Mouse (Mus musculus) lung, postnatal 14 days (tissue): ENCODE data around the gene Olfr695.
"Not testable (repeated sequence)": the region's sequence is repeated elsewhere in the genome, so short reads cannot be mapped to it uniquely, and the experiment has no call there.

Experiments used
- DNase-seq: peaks from one replicate; pipeline ENCODE4 v3.0.0; 2021

Olfr695 gene

DNA sequence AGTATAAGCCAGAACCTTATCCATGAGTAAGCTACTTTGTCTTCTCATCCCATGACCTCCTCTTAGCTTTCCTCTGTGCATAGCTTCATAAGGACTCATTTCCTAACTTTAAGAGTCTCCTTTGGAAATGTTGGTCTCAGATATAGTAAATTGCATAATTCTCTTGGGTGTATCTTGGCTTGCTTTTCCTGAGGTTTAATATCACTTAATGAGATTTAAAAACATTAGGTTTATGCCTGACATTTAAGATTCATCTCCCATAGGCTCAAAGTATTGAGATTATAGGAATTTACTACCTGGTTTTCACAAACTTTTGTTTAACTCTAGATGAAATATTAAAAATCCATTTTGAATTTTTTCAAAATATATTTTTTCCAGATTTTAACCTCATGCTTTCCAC lies at the start of gene Olfr695:
TSS of gene Olfr695 (minus strand) at position 101 of the 400 bp plus-strand sequence.
- DNase-seq, result no peak

DNA sequence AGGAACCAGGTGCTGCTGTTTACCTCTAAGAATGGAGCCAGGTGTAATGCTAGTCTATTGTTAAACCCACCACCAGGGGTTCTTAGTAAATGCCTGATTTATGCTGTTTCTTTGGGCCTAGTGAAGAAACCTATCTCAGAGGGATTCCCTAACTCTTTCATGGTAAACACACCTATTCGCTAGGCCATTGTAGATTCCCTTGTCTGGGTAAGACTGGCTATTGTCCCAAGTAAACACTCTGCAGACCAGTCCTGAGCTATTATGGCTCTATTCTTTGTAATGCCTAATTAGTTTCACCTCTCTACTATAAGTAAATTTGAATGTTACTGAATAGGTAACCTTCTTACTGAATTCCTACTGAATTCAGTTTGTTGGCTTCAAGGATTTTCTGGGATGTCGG lies 44.8 kb upstream of the Olfr695 start:
- DNase-seq, result not testable (repeated sequence)

DNA sequence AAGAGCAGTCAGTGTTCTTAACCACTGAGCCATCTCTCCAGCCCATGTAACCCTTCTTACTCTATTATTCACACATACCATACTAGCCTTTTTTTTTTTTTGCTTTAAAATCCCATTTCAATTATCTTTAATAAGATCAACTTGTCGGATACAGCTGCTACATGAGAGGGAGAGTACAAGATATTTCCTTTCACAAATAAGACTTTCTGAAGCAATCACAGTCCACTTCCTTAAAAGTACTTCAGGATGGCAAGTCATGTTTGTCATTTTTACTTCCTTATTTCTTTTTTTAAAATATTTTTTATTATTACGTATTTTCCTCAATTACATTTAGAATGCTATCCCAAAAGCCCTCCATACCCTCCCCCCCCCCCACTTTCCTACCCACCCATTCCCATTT lies 42.6 kb upstream of the Olfr695 start:
- DNase-seq, result no peak

DNA sequence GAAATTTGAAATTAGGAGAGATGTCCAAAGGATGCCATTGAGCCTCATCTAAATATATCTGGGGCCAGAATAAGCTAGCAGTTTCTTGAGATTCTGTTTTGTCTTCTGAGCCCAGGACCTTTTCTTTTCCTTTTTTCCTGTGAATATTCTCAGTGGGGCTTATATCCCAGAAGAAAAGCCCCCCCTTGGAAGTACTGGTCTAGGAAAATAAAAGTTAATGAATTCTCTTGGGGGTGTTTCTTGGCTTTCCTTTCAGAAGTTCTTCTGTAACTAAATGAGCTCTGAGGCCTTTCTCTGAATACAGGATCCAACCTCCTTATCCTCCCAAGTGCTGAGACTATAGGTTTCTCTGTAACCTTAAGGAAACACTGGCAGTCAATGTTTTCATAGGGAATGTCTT lies 39.1 kb upstream of the Olfr695 start, which contains the start of gene Olfr698:
TSS of gene Olfr698 (minus strand) at position 101 of the 400 bp plus-strand sequence.
- DNase-seq, result no peak

DNA sequence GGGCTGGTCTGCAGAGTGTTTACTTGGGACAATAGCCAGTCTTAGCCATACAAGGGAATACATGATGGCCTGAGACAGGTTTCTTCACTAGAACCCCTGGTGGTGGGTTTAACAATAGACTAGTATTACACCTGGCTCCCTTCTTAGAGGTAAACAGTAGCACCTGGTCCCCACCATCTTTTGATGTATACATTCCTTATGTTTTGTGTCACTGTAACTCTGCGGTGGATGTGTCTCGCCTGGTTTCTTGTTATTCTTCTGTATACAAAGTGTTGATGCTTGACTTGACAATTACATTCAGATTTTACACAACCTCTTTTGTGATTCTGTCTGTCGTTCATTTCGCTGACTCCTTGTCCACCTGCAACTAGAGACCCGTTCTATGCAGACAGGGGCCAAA lies 29.6 kb upstream of the Olfr695 start:
- DNase-seq, result no peak

DNA sequence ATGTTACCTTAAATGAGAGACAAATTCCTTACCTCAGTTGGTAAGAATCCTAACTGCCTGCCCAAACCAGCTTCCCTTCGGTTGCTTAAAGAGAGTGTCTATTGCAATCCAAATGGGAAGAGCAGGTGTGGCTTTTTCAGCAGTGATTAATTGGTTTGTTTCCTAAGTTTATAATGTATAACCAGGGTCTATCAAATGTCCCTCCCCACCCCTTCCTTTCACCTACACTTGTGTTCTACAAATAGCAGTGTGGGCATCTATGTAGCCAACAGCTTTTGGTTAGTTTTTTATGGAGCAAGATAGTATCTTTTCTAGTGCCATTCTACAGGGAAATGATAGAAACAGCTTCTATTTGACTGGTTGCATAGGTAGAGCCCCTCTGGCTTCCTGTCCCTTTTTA lies 26.1 kb upstream of the Olfr695 start, which contains the start of gene Olfr697:
TSS of gene Olfr697 (minus strand) at position 101 of the 400 bp plus-strand sequence.
- no peak for DNase-seq

DNA sequence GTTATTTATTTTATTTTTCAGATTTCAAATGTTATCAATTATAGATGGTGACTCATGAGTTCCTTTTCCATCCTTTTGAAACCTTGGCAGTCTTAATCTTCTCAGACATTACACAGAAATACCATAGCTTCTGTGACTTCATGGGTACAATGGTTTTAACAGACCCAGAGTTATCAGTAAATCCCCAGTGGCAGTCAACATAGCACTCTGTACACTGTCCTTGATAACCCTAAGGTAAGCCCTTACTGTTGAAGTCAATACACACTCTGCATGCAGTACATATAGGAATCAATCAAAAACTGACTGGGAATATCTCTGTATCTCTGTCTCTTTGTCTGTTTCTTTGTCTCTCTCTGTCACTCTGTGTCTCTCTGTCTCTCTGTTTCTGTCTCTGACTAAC lies 20.8 kb upstream of the Olfr695 start:
- no peak for DNase-seq

DNA sequence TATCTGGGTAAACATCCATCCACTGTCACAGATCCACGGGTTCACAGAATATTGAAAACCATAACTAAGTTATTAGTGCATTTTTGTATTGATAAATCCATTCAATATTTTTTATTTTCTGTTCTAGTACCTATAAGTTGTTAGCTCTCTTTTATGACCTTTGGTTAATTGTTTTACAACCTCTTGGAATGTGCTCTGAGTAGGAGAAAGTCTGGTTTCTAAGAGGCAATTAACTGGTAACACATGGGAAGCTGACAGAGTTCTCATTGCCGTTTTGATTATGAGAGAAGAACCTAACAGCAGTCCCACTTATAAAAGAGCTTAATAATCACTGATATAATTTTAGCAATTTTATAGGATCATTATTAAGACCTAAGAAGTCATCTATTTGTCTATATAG lies 17.5 kb upstream of the Olfr695 start:
- DNase-seq, result no peak

DNA sequence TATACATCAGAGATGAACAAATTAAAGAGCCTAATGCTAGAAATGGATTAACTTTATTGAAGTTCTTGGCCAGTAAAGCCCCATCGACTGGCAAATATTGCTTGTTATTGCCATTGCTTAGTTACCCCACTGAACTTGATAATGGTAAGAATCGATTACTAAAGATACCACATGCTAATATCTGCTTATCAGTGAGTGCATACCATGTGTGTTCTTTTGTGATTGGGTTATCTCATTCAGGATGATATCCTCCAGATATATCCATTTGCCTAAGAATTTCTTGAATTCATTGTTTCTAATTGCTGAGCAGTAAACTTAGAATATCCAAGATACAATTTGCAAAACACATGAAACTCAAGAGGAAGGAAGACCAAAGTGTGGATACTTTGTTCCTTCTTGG lies 9.5 kb upstream of the Olfr695 start:
- not testable (repeated sequence) for DNase-seq

DNA sequence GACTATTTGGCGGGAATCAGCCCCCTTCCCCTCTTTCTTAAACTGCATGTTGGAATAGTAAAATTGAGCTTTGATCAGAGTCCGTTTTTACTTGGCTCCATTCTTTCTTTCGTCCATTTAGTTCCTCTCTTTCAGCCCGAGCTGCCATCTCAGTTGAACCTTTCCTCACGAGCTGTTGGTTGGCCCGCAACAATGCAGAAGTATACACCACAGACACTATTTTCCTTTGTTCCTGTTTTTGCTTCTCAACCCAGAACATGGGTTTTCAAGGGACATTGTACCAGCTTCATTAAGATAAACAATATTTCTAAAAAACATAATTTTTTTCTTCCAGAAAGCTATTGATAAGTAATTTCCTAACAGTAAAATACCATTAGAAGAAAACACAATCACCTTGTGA lies 4.7 kb downstream of the Olfr695 start:
- DNase-seq, result no peak

DNA sequence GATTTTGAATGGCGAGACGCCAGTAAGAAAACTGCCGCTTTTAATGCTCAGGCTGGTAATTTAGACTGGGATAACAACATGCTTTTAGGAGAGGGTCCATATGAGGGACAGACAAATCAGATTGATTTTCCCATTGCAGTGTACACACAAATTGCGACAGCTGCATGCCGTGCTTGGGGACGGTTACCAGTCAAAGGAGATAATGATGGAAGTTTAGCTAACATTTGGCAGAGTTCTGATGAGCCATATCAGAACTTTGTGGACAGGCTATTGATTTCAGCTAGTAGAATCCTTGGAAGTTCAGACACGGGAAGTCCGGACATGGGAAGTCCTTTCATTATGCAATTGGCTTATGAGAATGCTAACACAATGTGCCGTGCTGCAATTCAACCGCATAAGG lies 8.5 kb downstream of the Olfr695 start:
- DNase-seq, result not testable (repeated sequence)

DNA sequence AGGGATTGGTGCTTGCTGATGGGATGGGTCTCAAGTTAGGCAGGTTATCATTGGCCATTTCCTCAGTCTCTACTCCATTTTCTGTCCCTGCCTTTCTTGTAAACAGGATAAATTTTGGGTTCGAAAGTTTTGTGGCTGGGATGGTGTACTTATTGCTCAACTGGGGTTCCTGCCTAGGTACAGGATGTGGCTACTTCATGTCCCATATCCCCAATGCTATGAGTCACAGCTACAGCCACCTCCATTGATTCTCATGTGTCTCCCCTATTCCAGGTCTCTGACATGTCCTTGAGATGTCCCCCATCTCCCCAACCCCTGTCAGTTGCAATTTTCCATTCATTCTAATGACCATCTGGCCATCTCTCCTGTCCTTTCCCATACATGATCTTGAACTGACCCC lies 19.3 kb downstream of the Olfr695 start:
- DNase-seq, result no peak

DNA sequence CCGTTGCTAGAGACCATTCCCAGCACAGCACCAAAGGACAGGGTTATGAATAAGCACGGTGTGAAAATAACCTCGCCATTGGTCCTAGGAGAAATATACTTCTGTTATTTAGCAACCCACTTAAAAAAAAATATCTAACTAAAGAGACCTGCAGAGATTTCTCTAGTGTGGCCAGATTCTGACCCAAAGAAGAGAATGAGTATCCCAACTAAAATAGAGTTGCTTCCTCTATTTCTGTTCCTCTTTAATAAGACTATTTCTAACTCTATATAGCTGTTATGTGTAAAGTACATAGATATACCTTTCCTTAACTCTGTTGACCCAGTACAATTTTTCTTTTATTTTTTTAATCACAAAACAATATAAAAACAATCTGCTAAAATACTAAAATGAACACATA lies 23.2 kb downstream of the Olfr695 start:
- DNase-seq, result no peak

DNA sequence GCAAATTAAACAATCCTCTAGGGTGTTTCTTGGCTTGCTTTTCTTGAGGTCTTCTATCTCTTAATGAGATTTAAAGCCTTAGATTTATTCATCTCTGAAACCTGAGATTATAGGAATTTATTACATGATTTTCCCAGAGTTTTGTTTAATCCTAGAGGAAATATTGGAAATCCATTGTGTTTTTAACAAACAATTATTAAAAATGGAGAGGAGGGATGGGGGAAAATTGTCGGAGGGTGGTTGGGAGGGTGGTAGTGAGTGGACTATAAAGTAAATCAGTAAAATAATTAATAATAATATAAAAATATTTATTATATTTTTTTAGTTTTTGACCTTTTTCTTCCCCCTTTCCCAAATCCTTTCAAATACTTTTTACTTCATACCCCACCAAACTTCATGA lies 24.5 kb downstream of the Olfr695 start, which contains the start of gene Olfr694:
TSS of gene Olfr694 (minus strand) at position 101 of the 400 bp plus-strand sequence.
- no peak for DNase-seq

DNA sequence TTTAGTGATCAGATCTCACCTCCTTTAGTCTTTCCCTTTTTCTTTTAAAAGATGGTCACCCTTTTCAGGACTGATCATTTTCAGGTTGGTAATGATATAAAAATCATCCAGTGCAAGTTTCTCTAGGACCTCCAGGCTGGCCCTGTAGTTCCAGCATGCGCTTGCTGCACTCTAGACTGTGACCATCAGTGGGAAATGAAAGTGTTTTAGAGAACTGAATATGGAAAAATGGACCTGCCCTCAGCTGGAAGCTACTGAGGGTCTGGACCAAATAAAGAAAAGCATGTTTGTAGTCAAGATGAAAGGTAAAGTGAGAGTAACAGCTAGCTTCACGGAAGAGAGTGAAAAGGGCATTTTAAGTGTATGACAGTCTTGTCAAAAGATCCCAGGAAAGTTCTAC lies 30.8 kb downstream of the Olfr695 start:
- DNase-seq, result no peak

DNA sequence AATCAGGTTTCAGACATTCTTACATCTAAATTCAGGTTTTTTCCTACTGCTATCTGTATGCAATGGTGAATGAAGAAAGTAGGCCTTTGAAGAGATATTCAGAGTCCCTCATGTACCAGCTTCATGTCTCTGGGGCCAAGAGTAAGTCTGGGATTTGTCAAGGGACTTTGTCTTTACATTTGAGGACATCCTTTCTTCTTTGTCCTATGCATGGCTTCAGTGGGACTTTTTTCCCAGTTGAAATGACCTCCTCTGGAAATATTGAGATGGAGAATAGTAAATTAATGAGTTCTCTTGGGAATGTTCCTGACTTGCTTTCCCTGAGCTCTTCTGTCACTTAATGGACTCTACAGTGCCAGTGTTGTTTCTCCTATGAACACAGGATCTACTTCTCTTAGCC lies 35.7 kb downstream of the Olfr695 start, which contains the start of gene Olfr693:
TSS of gene Olfr693 (minus strand) at position 101 of the 400 bp plus-strand sequence.
- DNase-seq, result no peak
